Mouse (Mus musculus): ENCODE results near the gene Cd300lf. TPM values are rescaled to one million over a fixed set of nuclear protein-coding genes. Genes with fewer than 3 reads are reported as not detected.

Cd300lf gene
- total RNA-seq, 2 experiments from 2014 or later: 0.44 to 0.48 TPM

GRCm38 (mm10) chr11:115083376-115084139 lies 50.2 kb downstream of the Cd300lf start:
- peak; percentile 34 to 65 for DNase-seq (ENCODE audit: low spot score in 2 of 2)
- intact Hi-C loops (cut with DNase I): loop anchor here (5.0 kb wide), 1 partner anchor 179 kb away; no protein-coding TSS in a partner anchor

- no peak for DNase-seq (ENCODE audit: low spot score in 2 of 2)
- intact Hi-C loops (cut with DNase I): loop anchor here (1.0 to 5.0 kb wide), 2 partner anchors 70 to 180 kb away; no protein-coding TSS in a partner anchor
Measured at GRCm38 (mm10) chr11:115082196-115082595, 51.6 kb downstream of the Cd300lf start.

GRCm38 (mm10) chr11:115081373-115081772 lies 52.4 kb downstream of the Cd300lf start:
- intact Hi-C loops (cut with DNase I): loop anchor here (5.0 kb wide), 1 partner anchor 181 kb away; no protein-coding TSS in a partner anchor
- no peak for DNase-seq (ENCODE audit: low spot score in 2 of 2)

- intact Hi-C loops (cut with DNase I): loop anchor here (5.0 kb wide), 1 partner anchor 181 kb away; no protein-coding TSS in a partner anchor
- peak in 1 of 2 experiments; percentile 45 for DNase-seq (ENCODE audit: low spot score in 2 of 2)
Measured at GRCm38 (mm10) chr11:115080886-115081285, 52.9 kb downstream of the Cd300lf start.

GRCm38 (mm10) chr11:115078680-115079079 lies 55.1 kb downstream of the Cd300lf start:
- DNase-seq (ENCODE audit: low spot score in 2 of 2): no peak
- intact Hi-C loops (cut with DNase I): no loop called here

- intact Hi-C loops (cut with DNase I): no loop called here
- no peak for DNase-seq (ENCODE audit: low spot score in 2 of 2)
Measured at GRCm38 (mm10) chr11:115077436-115077835, 56.4 kb downstream of the Cd300lf start.

- intact Hi-C loops (cut with DNase I): no loop called here
Measured at GRCm38 (mm10) chr11:115075859-115076258, 57.9 kb downstream of the Cd300lf start.

GRCm38 (mm10) chr11:115075407-115075806 lies 58.4 kb downstream of the Cd300lf start:
- DNase-seq (ENCODE audit: low spot score in 2 of 2): no peak
- intact Hi-C loops (cut with DNase I): no loop called here

More at GRCm38 (mm10) chr11:115075859-115076258, 57.9 kb downstream of the Cd300lf start:
- no peak for DNase-seq (ENCODE audit: low spot score in 2 of 2)

- no peak for DNase-seq (ENCODE audit: low spot score in 2 of 2)
- intact Hi-C loops (cut with DNase I): no loop called here
Measured at GRCm38 (mm10) chr11:115073002-115073401, 60.8 kb downstream of the Cd300lf start.

GRCm38 (mm10) chr11:115071631-115072294 lies 62.0 kb downstream of the Cd300lf start:
- DNase-seq (ENCODE audit: low spot score in 2 of 2): no peak
- intact Hi-C loops (cut with DNase I): no loop called here

- DNase-seq (ENCODE audit: low spot score in 2 of 2): no peak
- intact Hi-C loops (cut with DNase I): no loop called here
Measured at GRCm38 (mm10) chr11:115071015-115071551, 62.7 kb downstream of the Cd300lf start.

- intact Hi-C loops (cut with DNase I): no loop called here
- DNase-seq (ENCODE audit: low spot score in 2 of 2): no peak
Measured at GRCm38 (mm10) chr11:115066768-115067167, 67.0 kb downstream of the Cd300lf start.

Other genes starting within 250 kb of the Cd300lf start
- under 1 TPM; 0.42 to 0.61 TPM for gene Cd300a, start 244.0 kb downstream of the Cd300lf start, total RNA-seq (2021)
- gene Cd300lb, start 199.6 kb downstream of the Cd300lf start, total RNA-seq (2021): not detected
- gene Cd300c, start 164.8 kb downstream of the Cd300lf start, total RNA-seq (2021): not detected
- gene Cd300ld, start 144.1 kb downstream of the Cd300lf start, total RNA-seq (2021): not detected
- 1 to 10 TPM; 3.5 to 4.3 TPM for gene Cd300c2, start 132.1 kb downstream of the Cd300lf start, total RNA-seq (2021)
- gene Cd300ld2, start 117.8 kb downstream of the Cd300lf start, total RNA-seq (2021): not detected
- gene Cd300ld4, start 107.0 kb downstream of the Cd300lf start, total RNA-seq (2021): not detected
- under 1 TPM; 0.72 to 0.75 TPM for gene Cd300ld5, start 96.2 kb downstream of the Cd300lf start, total RNA-seq (2021)
- under 1 TPM; 0.72 to 0.75 TPM for gene Cd300ld3, start 85.6 kb downstream of the Cd300lf start, total RNA-seq (2021)
- gene Cd300e, start 71.8 kb downstream of the Cd300lf start, total RNA-seq (2021): not detected
- 1 to 10 TPM; 1.1 to 1.9 TPM for gene Rab37, start 42.6 kb downstream of the Cd300lf start, total RNA-seq (2021)
- 10 to 100 TPM; 76.4 to 82.8 TPM for gene Slc9a3r1, start 29.3 kb upstream of the Cd300lf start, total RNA-seq (2021)
- 10 to 100 TPM; 14.2 to 15.4 TPM for gene Tmem104, start 53.5 kb upstream of the Cd300lf start, total RNA-seq (2021)
- gene Nat9, start 53.9 kb upstream of the Cd300lf start, total RNA-seq (2021): 10 to 100 TPM; 25.2 to 30.1 TPM
- gene Grin2c, start 133.3 kb upstream of the Cd300lf start, total RNA-seq (2021): 10 to 100 TPM; 38.6 to 42.5 TPM
- gene Fdxr, start 143.1 kb upstream of the Cd300lf start, total RNA-seq (2021): 10 to 100 TPM; 14.2 to 22.5 TPM
- gene Fads6, start 163.7 kb upstream of the Cd300lf start, total RNA-seq (2021): 10 to 100 TPM; 12.7 to 13.0 TPM
- gene Otop2, start 173.2 kb upstream of the Cd300lf start, total RNA-seq (2021): 1 to 10 TPM; 1.1 to 2.1 TPM
- under 1 TPM; 0.39 to 0.49 TPM for gene Ush1g, start 188.0 kb upstream of the Cd300lf start, total RNA-seq (2021)
- under 1 TPM in 1 of 2 experiments, not detected in 1; 0.12 TPM for gene Otop3, start 200.7 kb upstream of the Cd300lf start, total RNA-seq (2021)
- 100 to 1,000 TPM; 106 to 107 TPM for gene Hid1, start 233.8 kb upstream of the Cd300lf start, total RNA-seq (2021)
- 10 to 100 TPM; 20.6 to 23.1 TPM for gene Cdr2l, start 247.9 kb upstream of the Cd300lf start, total RNA-seq (2021)

All from left cerebral cortex, postnatal 36 days (tissue).